Mouse (Mus musculus) hematopoietic multipotent progenitor cell, adult 10-12 weeks (in vitro differentiated cells): ENCODE data around the gene D1Ertd622e. TPM values are rescaled to one million over a fixed set of nuclear protein-coding genes. Genes with fewer than 3 reads are reported as not detected.

Experiments
- polyA plus RNA-seq: library from polyadenylated mRNA; stranded (reverse); fragments of >175 nt; gene quantifications from 2 replicates; pipeline ENCODE4 v1.2.3, GENCODE M21; 2012; ENCODE audit warnings: low replicate concordance

Gene D1Ertd622e
- 14.4 and 39.6 TPM in 2 replicates for polyA plus RNA-seq

DNA sequence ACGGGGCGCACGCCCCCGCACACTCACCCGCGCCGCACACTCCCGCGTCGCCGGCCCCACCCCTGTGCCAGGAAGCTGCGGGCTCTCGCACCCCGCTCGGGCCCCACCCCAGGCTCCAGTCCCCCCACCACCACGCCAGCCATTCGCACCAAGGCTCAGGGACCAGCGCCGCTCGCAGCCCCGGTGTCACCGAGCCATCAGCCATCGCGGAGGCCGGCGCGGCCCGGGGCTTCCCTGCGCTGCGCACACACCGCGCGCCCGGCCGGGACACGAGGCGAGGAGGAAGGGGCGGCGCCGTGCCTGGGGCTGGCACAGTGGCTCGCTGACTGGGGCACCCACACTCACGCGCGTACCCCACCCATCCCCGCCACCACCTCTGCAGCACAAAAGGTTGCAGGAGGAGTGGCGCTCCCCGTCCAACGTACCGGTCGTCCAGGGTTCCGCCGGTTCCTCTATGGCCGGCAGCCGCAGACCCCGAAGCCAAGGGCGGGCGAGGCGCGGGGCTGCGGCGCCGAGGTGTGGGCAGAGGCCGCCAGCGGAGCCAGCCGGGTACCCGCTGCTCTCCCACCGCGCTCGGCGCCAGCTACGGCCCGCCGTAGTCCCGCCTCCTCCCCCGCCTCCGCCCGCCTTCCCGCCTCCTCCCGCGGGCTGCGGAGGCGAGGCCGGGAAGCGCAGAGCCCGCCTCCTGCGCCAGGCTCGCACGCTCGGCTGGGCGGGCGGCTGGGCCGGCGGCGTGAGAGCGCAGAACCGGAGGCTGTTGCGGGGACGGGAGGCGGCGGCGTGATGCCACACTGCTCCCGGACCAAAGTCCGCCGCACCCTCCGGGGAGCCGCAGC, at the start of gene D1Ertd622e:
D1Ertd622e (minus strand) TSS at position 669 of the 836 bp plus-strand sequence.

Other genes with a start within 250 kb of the D1Ertd622e start
- 1.2 and 1.5 TPM in 2 replicates for gene Gin1, start 108.1 kb upstream of the D1Ertd622e start, polyA plus RNA-seq
- 3.9 and 5.3 TPM in 2 replicates for gene Ppip5k2, start 108.3 kb upstream of the D1Ertd622e start, polyA plus RNA-seq